Comparison of ENCODE assay signal across 31 mouse cellular contexts in genomic region chr12:12239502-12239901, GRCm38 (mm10). TPM values are rescaled to one million over a fixed set of nuclear protein-coding genes. Genes with fewer than 3 reads are reported as not detected.
"Had no signal": no experiment of that assay in that cellular context is flagged by ENCODE, and none has a peak within 500 bp of the region (broad histone marks: within the 10 kb centered on the region; RNA-seq: fewer than 3 reads in every experiment).

No protein-coding gene starts in this region.

- H3K27me3 ChIP-seq: limb, embryonic 12.5 days; limb, embryonic 13.5 days; limb, embryonic 15.5 days; liver, embryonic 12.5 days; liver, embryonic 13.5 days; liver, embryonic 15.5 days; lung, embryonic 15.5 days; midbrain, embryonic 12.5 days; midbrain, embryonic 13.5 days; midbrain, embryonic 15.5 days; neural tube, embryonic 12.5 days had no signal

- H3K9ac ChIP-seq: limb, embryonic 12.5 days; limb, embryonic 13.5 days; limb, embryonic 15.5 days; liver, embryonic 12.5 days; liver, embryonic 13.5 days; liver, embryonic 14.5 days; liver, embryonic 15.5 days; liver, postnatal 0 days; lung, embryonic 14.5 days; lung, embryonic 15.5 days; midbrain, embryonic 12.5 days; midbrain, embryonic 13.5 days; midbrain, embryonic 15.5 days; neural tube, embryonic 12.5 days had no signal

- DNase-seq: left cerebral cortex, postnatal 4 days; liver; liver, embryonic 13.5 days; liver, postnatal 0 days; lung, adult 18-20 months; lung, adult 2 months; lung, embryonic 14.5 days; lung, postnatal 10 days; lung, postnatal 14 days; lung, postnatal 36 days; lung, postnatal 4 days; midbrain, embryonic 14.5 days had no signal

- H3K4me1 ChIP-seq: limb, embryonic 10.5 days; limb, embryonic 12.5 days; limb, embryonic 13.5 days; limb, embryonic 15.5 days; liver, embryonic 12.5 days; liver, embryonic 13.5 days; liver, embryonic 15.5 days; lung, embryonic 15.5 days; megakaryocyte, embryonic 14.5 days had no signal

- H3K27ac ChIP-seq: left cerebral cortex, adult 2 months; limb, embryonic 10.5 days; limb, embryonic 12.5 days; limb, embryonic 13.5 days; limb, embryonic 15.5 days; liver, embryonic 12.5 days; liver, embryonic 13.5 days; liver, embryonic 14.5 days; liver, embryonic 15.5 days; lung, embryonic 15.5 days; macrophage; midbrain, embryonic 10.5 days; midbrain, embryonic 12.5 days; midbrain, embryonic 13.5 days; midbrain, embryonic 15.5 days; neural tube, embryonic 12.5 days had no signal

- H3K9me3 ChIP-seq: limb, embryonic 10.5 days; limb, embryonic 12.5 days; limb, embryonic 13.5 days; limb, embryonic 15.5 days; liver, embryonic 12.5 days; liver, embryonic 13.5 days; liver, embryonic 15.5 days; lung, embryonic 15.5 days; megakaryocyte, embryonic 14.5 days; midbrain, embryonic 10.5 days; midbrain, embryonic 12.5 days; midbrain, embryonic 13.5 days; midbrain, embryonic 15.5 days; neural tube, embryonic 12.5 days had no signal

- H3K4me3 ChIP-seq: left cerebral cortex, adult 2 months; limb, embryonic 10.5 days; limb, embryonic 12.5 days; limb, embryonic 13.5 days; limb, embryonic 15.5 days; liver, embryonic 12.5 days; liver, embryonic 13.5 days; liver, embryonic 15.5 days; lung, embryonic 15.5 days; megakaryocyte, embryonic 14.5 days; midbrain, embryonic 10.5 days; midbrain, embryonic 12.5 days; midbrain, embryonic 13.5 days; midbrain, embryonic 15.5 days; myocyte; neural tube, embryonic 12.5 days had no signal

- H3K36me3 ChIP-seq: limb, embryonic 10.5 days; limb, embryonic 12.5 days; limb, embryonic 13.5 days; limb, embryonic 15.5 days; liver, embryonic 12.5 days; liver, embryonic 13.5 days; liver, embryonic 15.5 days; lung, embryonic 15.5 days; midbrain, embryonic 10.5 days; midbrain, embryonic 12.5 days; midbrain, embryonic 13.5 days; midbrain, embryonic 15.5 days; neural tube, embryonic 12.5 days had no signal

- ATAC-seq: liver, embryonic 12.5 days; liver, postnatal 0 days; lung, postnatal 0 days; midbrain, embryonic 13.5 days; midbrain, embryonic 15.5 days had no signal

- H3K4me2 ChIP-seq: limb, embryonic 12.5 days; limb, embryonic 13.5 days; limb, embryonic 15.5 days; liver, embryonic 11.5 days; liver, embryonic 12.5 days; liver, embryonic 13.5 days; liver, embryonic 15.5 days; lung, embryonic 14.5 days; lung, embryonic 15.5 days; midbrain, embryonic 12.5 days; midbrain, embryonic 13.5 days; midbrain, embryonic 15.5 days; neural tube, embryonic 12.5 days had no signal

RNA-seq across cellular contexts. Expression of gene Fam49a, which starts 22.4 kb away (rescaled TPM):
- polyA plus RNA-seq: myocyte had no signal
